Mouse (Mus musculus) intestine, embryonic 16.5 days (tissue): ENCODE measurements around the gene Mthfsl. TPM values are rescaled to one million over a fixed set of nuclear protein-coding genes. Genes with fewer than 3 reads are reported as not detected.
"Not testable (repeated sequence)": the region's sequence is repeated elsewhere in the genome, so short reads cannot be mapped to it uniquely, and the experiment has no call there.

ENCODE experiments used
- ATAC-seq: fragments of 200-750 bp; cut with Nextera tagmentation; 2 replicates; pipeline ENCODE4 v1.8.0; 2017; ENCODE audit warnings: moderate TSS enrichment, moderate library complexity
- H3K27ac ChIP-seq: fragments of 300-500 bp; sonication (generic); 2 replicates; pipeline ENCODE4 v1.5.1; 2014; ENCODE audit warnings: mild to moderate bottlenecking, low read length
- H3K27me3 ChIP-seq: fragments of 300-500 bp; sonication (generic); replicated peaks from 2 replicates; pipeline ENCODE4 v1.6.1; 2014; ENCODE audit warnings: low read length, control low read depth, mixed read lengths; ENCODE audit not compliant: control insufficient read depth, insufficient read depth
- H3K36me3 ChIP-seq: fragments of 300-500 bp; sonication (generic); 2 replicates; pipeline ENCODE4 v1.6.1; 2014; ENCODE audit warnings: low read length, control low read depth; ENCODE audit not compliant: control insufficient read depth, insufficient read depth
- H3K4me1 ChIP-seq: fragments of 300-500 bp; sonication (generic); 2 replicates; pipeline ENCODE4 v1.6.1; 2014; ENCODE audit warnings: low read length, control low read depth, mixed read lengths; ENCODE audit not compliant: control insufficient read depth, insufficient read depth
- H3K4me2 ChIP-seq: fragments of 300-500 bp; sonication (generic); 2 replicates; pipeline ENCODE4 v1.6.1; 2014; ENCODE audit warnings: low read depth, low read length, control low read depth
- H3K4me3 ChIP-seq: fragments of 300-500 bp; sonication (generic); 2 replicates; pipeline ENCODE4 v1.5.1; 2014; ENCODE audit warnings: mild to moderate bottlenecking, low read length
- H3K9ac ChIP-seq: fragments of 300-500 bp; sonication (generic); 2 replicates; pipeline ENCODE4 v1.6.1; 2014; ENCODE audit warnings: low read depth, low read length
- H3K9me3 ChIP-seq: fragments of 300-500 bp; sonication (generic); 2 replicates; pipeline ENCODE4 v1.6.1; 2016; ENCODE audit warnings: low read length, control low read depth; ENCODE audit not compliant: control insufficient read depth
- WGBS: fragments of 180-500 bp; shearing (Covaris S2); extraction: QIAGEN DNeasy Blood & Tissue Kit; methylation state at CpG from one replicate; pipeline ENCODE4 v1.1.7; 2014; 5-methylcytosine and 5-hydroxymethylcytosine counted together
- polyA plus RNA-seq: library from polyadenylated mRNA; unstranded; fragments of >200 nt; fragmentation: Nextera tagmentation; extraction: Ambion mirVana; gene quantifications from 2 replicates; pipeline ENCODE4 v1.2.1, GENCODE M21; 2015

Gene Mthfsl
- polyA plus RNA-seq, 1 experiment from 2014 or later, result 49.1 TPM

DNA sequence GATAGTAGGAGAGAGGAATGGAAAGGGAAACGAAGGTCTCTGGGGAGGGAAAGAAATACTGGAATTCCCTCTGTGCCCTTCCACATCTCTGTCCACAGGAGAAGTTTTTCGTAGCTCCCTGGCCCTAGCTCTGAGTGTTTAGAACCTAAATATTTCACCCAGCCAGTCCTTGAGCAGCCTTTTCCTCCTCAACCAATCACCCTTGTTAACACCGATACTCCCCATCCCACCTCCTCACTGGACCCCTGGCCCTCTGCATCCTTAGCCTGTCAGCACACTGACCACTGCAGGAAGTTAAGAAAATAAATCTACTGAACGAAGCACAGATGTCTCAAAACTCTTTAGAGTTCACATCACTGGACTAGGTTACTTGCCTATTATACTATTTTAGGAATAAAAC lies 13.4 kb downstream of the Mthfsl start:
- no peak overlapping the region for H3K4me3 ChIP-seq
- no peak overlapping the region for H3K9ac ChIP-seq
- H3K27ac ChIP-seq, result no peak overlapping the region
- H3K36me3 ChIP-seq, result no peaks in the 10 kb centered on the region
- H3K4me2 ChIP-seq, result no peak overlapping the region
- no peaks in the 10 kb centered on the region for H3K27me3 ChIP-seq
- no peaks in the 10 kb centered on the region for H3K9me3 ChIP-seq
- no peak for ATAC-seq
- no peaks in the 10 kb centered on the region for H3K4me1 ChIP-seq
- WGBS, result 71% methylated on average over 4 of the region's 4 CpGs

GRCm38 (mm10) chr9:88705157-88705556 lies 14.9 kb downstream of the Mthfsl start:
- 74% methylated on average over 8 of the region's 8 CpGs for WGBS
- H3K36me3 ChIP-seq, H3K27ac ChIP-seq, H3K4me2 ChIP-seq, H3K4me1 ChIP-seq, ATAC-seq, H3K9ac ChIP-seq, H3K9me3 ChIP-seq, H3K27me3 ChIP-seq, H3K4me3 ChIP-seq: not testable (repeated sequence)

DNA sequence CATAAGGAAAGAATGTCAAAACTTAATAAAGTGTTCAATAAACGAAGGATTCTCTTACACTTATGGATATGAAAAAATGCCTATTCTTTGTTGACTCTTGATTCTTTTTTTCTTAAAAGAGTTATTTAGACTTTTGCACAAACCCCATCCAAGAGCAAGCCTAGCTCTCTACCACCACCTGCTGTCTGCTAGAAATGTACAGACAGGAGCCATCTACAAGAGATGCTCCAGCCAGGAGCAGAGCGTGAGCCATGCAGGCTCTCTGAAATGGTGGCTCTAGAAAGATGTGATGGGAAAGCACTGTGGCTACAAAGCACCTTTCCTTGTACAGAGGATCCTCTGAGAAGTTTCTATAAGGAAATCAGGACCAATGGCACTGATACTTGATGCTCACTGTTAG lies 21.4 kb downstream of the Mthfsl start:
- not testable (repeated sequence) for H3K4me1 ChIP-seq, H3K4me2 ChIP-seq, H3K36me3 ChIP-seq, H3K9ac ChIP-seq, H3K27me3 ChIP-seq, ATAC-seq, H3K4me3 ChIP-seq, H3K9me3 ChIP-seq, H3K27ac ChIP-seq
- WGBS, result no CpG with 5 or more reads among the region's 2 CpGs

GRCm38 (mm10) chr9:88691307-88691706 lies 28.8 kb downstream of the Mthfsl start:
- 66% methylated on average over 2 of the region's 2 CpGs for WGBS
- H3K27me3 ChIP-seq, H3K36me3 ChIP-seq, H3K4me1 ChIP-seq, H3K9me3 ChIP-seq, H3K27ac ChIP-seq, H3K4me2 ChIP-seq, H3K9ac ChIP-seq, ATAC-seq, H3K4me3 ChIP-seq: not testable (repeated sequence)

GRCm38 (mm10) chr9:88689451-88689850 lies 30.6 kb downstream of the Mthfsl start:
- not testable (repeated sequence) for H3K27me3 ChIP-seq, ATAC-seq, H3K4me1 ChIP-seq, H3K36me3 ChIP-seq, H3K4me2 ChIP-seq, H3K27ac ChIP-seq, H3K9ac ChIP-seq, H3K4me3 ChIP-seq, H3K9me3 ChIP-seq
- 94% methylated on average over 3 of the region's 3 CpGs for WGBS

DNA sequence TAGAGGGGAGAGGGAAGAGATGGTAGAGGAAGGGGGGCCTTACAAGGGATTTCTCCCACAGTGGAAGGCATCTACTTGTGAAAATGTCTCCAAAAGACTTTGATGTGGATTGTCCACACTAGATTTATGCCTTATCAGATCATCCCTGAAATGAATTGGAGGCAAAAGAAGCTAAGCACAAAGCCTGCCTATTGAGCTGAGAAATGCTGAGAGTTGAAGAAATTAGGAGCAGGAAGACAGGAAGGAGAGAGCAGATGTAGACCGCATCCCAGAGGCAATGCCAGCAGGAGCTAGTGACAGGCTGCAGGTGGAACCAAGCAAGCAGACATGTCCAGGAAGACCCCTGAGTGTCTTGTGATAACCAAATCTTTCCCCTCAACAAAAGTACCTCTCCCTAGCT lies 33.4 kb downstream of the Mthfsl start:
- H3K27ac ChIP-seq, H3K9ac ChIP-seq, H3K9me3 ChIP-seq, H3K4me3 ChIP-seq, H3K4me1 ChIP-seq, H3K36me3 ChIP-seq, ATAC-seq, H3K4me2 ChIP-seq, H3K27me3 ChIP-seq: not testable (repeated sequence)
- 70% methylated on average over 1 of the region's 1 CpGs for WGBS

GRCm38 (mm10) chr9:88658341-88658740 lies 61.8 kb downstream of the Mthfsl start:
- H3K36me3 ChIP-seq, H3K27me3 ChIP-seq, H3K9me3 ChIP-seq, ATAC-seq, H3K27ac ChIP-seq, H3K9ac ChIP-seq, H3K4me1 ChIP-seq, H3K4me3 ChIP-seq, H3K4me2 ChIP-seq: not testable (repeated sequence)

GRCm38 (mm10) chr9:88650742-88651141 lies 69.4 kb downstream of the Mthfsl start:
- 96% methylated on average over 11 of the region's 15 CpGs for WGBS
- not testable (repeated sequence) for ATAC-seq, H3K9me3 ChIP-seq, H3K4me1 ChIP-seq, H3K9ac ChIP-seq, H3K4me3 ChIP-seq, H3K27me3 ChIP-seq, H3K4me2 ChIP-seq, H3K36me3 ChIP-seq, H3K27ac ChIP-seq

Other genes starting within 250 kb of the Mthfsl start
- gene Syncrip, start 237.7 kb downstream of the Mthfsl start, polyA plus RNA-seq, result 60.2 and 72.3 TPM in 2 replicates
- 7.4 and 7.5 TPM in 2 replicates for gene Zfp949, start 172.3 kb downstream of the Mthfsl start, polyA plus RNA-seq
- gene Trim43a, start 139.4 kb downstream of the Mthfsl start, polyA plus RNA-seq, result 0.13 TPM in 1 of 2 replicates, not detected in the other
- gene Bcl2a1d, start 11.6 kb upstream of the Mthfsl start, polyA plus RNA-seq, result 0.64 and 0.82 TPM in 2 replicates
- gene Trim43c, start 118.9 kb upstream of the Mthfsl start, polyA plus RNA-seq, result 0.10 and 0.18 TPM in 2 replicates
- 2.2 and 2.4 TPM in 2 replicates for gene Bcl2a1a, start 236.6 kb upstream of the Mthfsl start, polyA plus RNA-seq